Mouse (Mus musculus): ENCODE data around the gene Gm9513. TPM values are rescaled to one million over a fixed set of nuclear protein-coding genes. Genes with fewer than 3 reads are reported as not detected.

The Gm9513 gene
- total RNA-seq (2021), result not detected
- long read RNA-seq, result 0 reads

DNA sequence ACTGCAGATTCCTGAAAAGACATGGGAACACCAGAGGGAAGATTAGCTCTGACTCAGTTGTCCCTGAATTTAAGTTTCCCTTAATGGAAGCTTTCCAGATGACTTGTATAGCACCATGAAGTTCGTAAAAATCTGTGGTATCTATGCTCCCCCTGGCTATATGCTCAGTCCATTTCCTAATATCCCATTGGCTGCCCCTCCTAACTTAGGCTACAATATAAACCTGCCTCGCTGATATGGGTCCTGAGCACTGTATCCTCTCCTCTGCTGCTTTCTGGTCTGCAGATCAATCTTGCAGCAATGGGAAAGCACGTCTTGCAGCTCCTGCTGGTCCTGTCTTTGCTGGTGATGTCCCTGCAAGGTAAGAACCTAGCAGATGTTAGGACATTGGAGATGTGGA is at the start of gene Gm9513:
Gene Gm9513 (plus strand): TSS at position 301 of the 400 bp plus-strand sequence.
- no peak for DNase-seq (ENCODE audit: low spot score in 2 of 2)

DNA sequence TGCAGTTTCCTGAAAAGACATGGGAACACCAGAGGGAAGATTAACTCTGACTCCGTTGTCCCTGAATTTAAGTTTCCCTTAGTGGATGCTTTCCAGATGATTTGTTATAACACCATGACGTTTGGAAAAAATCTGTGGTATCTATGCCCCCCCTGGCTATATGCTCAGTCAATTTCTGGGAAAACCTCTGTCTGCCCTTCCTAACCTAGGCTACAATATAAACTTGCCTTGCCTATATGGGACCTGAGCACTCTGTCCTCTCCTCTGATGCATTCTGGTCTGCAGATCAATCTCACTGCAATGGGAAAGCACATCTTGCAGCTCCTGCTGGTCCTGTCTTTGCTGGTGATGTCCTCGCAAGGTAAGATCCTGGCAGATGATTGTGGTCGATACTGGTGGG is 43.9 kb upstream of the Gm9513 start, which contains the start of gene Gm7257:
Gene Gm7257 (plus strand): TSS at position 301 of the 400 bp plus-strand sequence.
- DNase-seq (ENCODE audit: low spot score in 2 of 2), result no peak

DNA sequence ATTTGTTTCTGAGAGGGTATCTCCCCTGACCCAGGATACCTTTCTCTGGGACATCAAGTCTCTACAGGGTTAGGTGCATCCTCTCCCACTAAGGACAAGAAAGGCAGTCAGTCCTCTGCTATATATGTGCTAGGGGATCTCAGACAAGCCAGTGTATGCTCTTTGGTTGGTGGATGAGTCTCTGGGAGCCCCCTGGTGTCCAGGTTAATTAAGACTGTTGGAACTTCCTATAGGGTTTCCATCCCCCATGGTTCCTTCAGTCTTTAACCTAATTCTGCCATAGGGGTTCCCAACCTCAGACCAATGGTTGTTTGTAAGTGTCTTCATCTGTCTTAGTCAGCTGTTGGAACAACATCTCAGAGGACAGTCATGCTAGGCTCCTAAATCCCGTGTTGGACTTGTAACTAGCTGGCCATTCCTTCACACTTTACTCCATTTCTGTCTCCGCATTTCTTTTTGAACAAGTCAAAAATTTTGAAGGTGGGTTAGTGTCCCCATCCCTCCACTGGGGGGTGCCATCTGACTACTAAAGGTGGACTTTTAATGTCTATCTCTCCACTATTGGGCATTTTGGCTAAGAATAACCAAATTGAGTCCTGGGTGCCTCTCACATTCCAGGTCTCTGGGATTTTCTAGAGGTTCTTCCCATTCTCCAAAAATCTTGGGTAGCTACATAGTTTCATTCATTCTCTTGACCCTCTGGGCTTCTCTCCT is 40.2 kb upstream of the Gm9513 start:
- peak; percentile 2 to 31 for DNase-seq (ENCODE audit: low spot score in 2 of 2)

DNA sequence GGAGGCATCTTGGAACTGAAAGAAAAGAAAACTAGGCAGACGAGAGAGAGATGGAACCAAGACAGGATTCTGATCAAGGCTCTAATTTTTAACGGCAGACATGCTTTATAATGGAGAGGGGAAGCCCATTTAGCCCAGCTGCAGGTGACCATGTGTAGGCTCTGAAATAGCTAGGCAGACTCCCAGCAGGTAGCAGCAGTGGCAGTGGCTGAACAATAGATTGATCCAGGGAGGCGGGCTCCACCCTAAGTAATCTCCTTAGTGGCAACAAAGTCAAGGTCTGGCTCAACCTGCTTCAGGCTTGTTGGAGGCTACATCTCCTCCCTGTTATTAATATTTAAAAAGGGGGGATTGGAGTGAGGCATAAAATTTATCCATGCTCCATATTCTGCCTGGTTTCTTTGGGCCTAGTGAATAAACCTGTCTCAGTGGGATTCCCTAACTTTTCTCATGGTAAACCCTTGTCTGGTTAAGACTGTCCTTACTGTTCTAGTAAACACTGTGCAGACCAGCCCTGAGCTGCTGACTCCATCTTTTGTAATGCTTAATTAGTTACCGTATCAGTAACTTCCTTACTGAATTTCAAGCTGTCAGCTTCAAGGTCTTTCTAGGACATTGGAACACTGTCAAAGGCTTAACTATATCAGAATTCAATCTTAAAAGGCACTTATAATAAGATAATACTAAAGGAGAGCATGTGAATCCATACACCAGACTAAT is 19.2 kb downstream of the Gm9513 start:
- no peak for DNase-seq (ENCODE audit: low spot score in 2 of 2)

DNA sequence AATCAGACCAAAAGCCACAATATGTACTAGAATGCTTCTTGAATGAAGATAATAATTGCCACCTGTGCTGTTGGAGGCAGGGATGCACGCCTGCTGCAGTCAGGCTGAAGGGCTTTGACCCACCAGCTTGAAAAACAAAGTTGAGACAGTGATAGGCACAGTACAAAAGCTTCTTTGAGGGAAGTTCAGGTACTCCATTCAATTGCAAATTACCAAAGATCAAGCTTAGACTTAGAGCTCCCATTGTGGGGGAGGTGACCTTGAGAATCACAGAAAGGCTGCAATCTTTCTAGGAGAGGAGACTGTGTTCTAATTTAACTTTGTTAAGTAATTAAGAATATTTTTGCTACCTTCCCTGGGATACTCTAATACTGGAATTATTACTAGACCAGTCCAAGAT is 20.4 kb downstream of the Gm9513 start:
- no peak for DNase-seq (ENCODE audit: low spot score in 2 of 2)

DNA sequence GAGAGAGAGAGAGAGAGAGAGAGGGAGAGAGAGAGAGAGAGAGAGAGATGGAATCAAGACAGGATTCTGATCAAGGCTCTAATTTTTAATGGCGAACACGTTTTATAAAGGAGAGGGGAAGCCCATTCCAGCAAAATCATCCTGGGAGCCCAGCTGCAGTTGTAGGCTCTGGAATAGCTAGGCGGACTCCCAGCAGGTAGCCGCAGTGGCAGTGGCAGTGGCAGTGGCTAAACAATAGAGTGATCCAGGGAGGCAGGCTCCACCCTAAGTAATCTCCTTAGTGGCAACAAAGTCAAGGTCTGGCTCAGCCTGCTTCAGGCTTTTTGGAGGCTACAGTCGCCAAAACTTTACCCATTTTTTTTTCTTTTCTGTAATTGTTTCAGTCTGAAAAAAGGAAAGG is 28.8 kb downstream of the Gm9513 start:
- no peak for DNase-seq (ENCODE audit: low spot score in 2 of 2)

Other genes starting within 250 kb of the Gm9513 start
- gene Gm7257, start 43.8 kb upstream of the Gm9513 start, total RNA-seq (2021), result not detected
- gene Gm5615, start 66.3 kb downstream of the Gm9513 start, total RNA-seq (2021), result not detected
- not detected for gene Gm17689, start 107.0 kb downstream of the Gm9513 start, total RNA-seq (2021)
- not detected for gene A630095E13Rik, start 167.7 kb downstream of the Gm9513 start, total RNA-seq (2021)
- gene Acrv1, start 217.6 kb downstream of the Gm9513 start, total RNA-seq (2021), result not detected